Mouse (Mus musculus) kidney, adult 8-10 months (tissue): ENCODE results near the gene Atg10.
A peak's percentile ranks its signal among the peaks of the same experiment; 100 is the strongest.

Source experiments
- DNase-seq, 2 experiments: peaks; one replicate each; pipeline ENCODE4 v3.0.0; 2022

Gene Atg10

DNA sequence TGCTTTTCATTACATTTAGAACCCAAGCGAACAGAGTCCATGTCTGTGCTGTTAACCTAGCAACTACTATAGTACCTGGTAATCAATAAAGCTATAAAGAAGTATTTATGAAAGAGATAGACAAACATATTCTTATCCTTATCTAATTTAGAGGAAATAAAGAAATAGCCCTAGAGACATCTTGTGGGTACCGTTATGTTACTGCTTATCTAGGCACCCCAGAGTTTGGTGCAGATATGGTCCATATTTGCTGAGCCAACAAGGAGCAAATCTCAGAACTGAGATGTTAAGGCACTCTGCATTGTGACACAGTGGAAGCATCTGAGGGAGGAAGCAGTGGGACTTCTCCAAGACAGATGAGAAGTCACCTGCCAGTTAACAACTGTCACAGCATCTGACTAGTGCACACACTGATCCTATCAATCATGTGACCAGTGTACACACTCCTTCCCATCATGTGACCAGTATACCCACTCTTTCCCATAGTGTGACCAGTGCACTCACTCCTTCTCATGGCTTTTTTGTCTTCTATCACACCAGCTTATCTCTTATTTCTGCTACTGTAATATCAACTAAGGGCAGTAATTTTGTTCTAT is 228.6 kb downstream of the Atg10 start:
- no peak for DNase-seq

DNA sequence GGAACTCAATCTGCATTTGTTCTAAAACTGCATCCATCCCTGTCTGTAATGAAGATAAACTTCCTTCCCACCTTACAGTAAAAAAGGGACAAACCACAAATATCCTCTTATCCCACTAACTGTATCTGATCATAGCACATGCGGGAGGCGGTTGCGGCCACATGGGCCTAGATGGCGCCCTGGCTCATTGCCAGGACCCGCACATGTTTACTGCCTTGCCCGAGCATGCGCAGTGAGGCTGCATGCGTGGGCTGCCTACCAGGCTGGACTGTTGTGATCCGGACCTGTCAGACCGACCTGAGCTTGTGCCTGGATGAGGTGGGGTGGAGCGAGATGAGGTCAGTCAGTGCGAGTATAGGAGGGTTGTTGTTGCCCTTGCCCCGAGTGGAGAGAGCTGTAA is 230.2 kb downstream of the Atg10 start:
- DNase-seq = no peak

DNA sequence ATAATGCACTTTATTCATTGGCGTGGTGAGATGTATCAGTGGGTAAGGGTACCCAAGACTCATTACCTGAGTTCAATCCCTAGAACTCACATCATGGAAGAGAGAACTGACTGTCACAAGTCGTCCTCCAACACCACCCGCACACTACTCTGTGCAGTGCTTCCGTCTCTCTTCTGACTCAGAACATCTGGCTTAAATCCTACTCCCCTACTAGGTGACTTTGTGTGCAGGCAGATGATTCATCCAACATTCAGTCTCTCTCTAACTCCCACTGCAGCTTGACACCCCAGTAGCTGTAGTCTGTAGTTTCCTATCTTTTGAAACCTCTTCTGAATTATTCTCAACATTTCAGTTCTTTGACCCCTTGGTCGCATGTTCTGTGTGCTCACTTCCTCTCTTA is 230.8 kb downstream of the Atg10 start:
- no peak for DNase-seq

DNA sequence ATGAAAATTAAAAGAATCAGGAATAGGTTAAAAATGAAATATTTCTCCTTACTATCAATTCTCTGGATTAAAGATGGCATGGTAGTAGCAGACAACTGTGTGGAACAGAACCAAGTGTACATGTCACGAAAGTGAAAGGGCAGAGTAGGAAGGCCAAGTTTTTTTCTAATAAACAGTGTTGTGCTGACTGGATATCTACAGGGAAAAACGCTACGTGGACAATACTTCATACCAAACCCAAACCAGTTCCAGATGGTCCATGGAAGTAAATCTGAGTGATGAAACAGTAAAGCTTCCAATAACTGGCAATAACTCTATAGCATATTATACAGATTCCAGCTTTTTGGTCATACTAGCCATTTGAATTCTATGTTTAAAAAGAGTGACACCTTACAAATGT is 235.5 kb downstream of the Atg10 start:
- no peak for DNase-seq

DNA sequence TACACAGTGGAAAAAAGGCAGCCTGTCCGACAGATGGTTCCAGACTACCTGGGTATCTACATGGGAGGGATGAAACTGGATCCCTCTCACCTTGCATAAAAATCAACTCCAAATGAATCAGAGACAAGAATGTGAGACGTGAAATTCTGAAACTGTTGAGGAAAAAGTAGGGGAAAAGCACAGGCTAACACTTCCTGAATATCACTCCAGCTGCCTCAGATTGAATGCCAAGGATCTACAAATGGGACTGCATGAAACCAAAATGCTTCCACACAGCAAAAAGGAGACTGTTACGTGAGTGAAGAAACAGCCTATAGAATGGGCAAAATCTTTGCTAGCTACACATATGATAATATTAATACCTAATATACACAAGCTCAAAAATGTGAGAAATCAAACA is 238.4 kb downstream of the Atg10 start:
- no peak for DNase-seq

DNA sequence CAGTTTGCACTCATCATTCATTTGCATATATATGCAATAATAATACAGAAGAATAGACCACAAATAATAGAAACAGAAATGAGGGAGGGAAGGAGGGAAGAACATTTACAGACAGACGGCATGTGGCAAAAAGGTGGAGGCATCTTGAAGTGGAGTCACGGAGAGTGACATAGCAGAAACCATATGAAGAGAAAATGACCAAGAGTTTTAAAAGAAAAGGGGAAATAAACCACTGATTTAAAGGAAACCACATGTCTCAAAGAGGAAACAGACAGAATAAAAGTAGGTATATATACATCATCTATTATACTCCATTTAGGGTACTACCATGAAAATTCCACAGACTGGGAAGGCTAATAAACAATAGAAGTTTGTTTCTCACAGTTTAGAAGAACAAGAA is 239.7 kb downstream of the Atg10 start:
- DNase-seq = no peak

DNA sequence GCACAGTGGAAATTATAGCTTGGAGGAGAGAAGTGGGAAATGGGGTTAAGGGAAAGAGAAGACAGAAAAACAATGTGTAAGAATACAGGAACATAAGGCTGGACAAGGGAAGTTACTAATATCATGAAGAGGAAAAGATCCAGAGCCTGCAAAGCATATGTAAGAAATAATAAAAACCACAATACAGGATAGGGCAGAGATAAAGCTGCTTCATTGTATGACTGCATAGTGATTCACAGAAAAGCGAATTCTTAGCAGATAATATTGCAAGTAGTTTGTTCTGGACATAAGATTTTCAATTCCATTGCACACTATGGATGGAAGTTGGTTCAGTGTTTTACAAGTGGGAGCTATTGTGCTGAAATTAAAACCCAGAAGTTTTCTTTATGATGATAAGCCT is 242.0 kb downstream of the Atg10 start:
- no peak for DNase-seq

DNA sequence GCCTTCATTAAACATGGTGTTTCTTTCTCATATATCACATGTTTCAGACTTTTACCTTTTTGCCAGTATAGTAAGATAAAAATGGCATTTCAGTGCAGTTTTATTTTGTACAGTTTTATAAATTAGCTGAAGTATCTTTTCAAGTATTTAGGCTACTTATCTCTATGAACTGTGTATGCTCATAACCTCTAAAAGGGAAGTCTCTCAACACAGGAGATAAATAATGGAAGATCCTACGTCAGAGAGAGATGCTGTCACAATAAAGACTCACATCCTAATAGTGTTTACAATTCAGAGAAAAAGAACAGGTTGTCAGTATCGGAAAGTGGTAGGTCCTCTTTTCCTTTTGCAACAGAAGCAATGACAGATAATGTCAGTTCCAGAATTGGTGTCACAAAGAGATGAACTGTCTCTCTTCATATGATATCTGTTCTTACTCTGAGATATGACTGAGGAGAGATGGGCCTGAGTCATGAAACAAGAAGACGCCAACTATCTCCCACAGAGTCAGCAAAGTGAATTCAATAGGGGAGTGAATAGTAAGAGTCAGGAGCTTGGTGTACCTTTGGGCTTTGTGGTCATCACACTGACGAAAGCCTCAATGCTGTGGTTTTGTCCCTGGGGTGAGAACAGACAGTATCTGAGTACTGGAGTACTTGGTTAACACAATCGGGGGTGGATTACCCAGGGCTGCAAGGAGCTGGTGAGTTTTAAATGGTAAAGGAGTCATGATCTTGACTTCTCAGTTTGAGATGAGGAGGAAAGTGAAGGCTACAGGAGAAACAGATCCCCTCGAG is 242.7 kb downstream of the Atg10 start:
- no peak for DNase-seq

DNA sequence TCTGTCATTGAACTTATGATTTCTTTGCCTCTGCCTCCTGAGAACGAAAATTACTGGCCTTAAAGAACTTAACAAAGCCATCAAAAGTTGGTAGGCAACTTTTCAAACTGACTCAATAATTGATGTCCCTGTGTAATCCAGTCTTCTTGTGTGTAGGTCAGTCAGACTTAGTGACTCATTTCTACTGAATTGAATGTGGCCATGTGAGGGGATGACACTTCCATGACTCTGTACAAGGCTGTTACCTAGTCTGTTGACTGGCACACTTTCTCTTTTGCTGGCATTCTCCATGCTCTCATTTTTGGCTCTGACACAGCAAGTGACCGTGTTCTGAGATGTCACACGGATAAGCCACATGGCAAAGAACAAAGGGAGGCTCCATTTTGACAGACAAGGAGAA is 246.7 kb downstream of the Atg10 start:
- no peak for DNase-seq

DNA sequence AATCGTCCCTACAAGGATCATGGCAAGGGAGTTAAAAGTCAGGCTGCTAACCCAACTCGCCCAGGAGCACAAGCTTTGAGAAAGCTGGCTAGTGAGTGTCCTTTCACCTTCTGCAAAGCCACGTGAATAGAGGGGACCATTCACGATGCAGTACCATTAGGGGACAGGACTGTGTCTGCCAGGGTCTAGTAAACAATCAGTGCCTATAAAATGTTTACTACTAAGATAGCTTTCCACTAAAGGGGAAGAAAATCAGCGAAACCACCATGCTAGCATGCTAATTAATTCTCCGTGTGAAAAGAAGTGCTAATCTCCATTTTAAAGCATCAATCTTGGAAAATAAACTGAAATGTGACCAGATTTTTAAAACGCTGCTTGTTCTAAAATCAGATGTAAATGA is 250.4 kb downstream of the Atg10 start:
- no peak for DNase-seq

DNA sequence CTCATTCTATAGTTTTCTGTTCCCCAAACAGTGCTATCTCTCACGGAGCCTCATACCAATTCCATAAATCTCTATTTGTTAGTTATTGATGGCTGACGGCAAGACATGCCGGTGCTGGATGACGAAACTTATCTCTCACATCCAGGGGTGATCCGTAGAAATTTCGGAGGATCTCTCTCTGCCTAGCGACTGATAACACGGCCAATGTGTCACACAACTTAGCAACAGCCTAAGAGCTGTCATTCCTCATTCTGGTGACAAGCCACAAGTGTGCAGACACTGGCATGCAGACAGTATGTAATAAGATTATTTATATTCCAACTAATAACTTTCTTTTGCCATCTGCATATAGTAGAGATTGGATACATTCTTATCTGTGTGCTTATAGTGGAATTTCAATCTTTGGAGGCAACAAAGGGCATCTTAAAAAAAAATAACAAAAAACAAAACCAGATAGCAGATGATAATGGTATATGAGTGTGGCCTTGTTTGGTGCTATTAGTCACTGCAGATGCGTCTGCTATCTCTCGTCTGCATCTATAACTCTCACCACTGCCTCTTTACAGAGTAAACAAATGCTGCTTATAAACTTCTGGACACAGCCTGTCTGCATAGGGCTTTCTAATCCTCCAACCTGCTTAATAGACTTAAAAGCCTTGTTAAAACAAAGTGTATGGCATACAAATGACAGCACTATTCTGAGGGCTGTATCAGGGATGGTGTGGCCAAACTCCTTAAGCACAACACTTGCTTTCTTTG is 253.3 kb downstream of the Atg10 start:
- DNase-seq = no peak

DNA sequence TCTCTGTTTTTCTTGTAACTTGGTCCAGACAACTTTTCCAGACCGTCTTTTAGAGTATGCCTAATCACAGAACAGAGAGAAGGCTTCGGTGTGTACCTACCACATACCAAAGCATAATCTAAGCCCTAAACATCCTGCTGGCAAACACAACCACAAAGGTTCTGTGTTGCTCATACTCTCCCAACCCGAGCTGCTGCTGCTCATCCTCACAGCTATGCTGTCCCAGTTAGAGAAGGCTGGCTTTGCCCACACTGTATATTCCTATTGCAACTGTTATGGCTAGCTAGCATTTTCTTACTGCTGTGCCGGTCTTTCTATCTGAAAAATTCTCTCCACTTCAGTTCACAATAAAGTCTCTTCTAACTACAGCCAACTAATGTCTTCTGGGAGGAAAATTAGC is 254.8 kb downstream of the Atg10 start:
- DNase-seq = no peak

DNA sequence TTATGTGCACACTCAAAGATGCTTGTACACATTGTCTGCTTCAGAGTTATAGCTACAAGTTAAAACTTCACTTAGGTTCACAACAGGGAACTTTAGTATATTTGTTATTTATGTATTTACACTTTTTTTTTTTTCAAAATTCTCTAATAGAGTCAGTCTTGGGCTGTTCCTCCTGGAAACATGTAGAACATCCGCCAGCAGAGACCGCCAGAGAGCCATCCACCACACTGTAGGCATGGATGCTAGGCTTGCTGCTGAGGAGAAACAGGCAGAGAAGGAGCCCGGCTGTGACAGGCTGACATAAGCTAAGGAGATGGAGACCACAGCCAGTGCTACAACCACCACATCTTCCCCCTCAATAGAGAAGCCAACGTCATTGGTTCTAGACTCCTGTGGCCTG is 256.3 kb downstream of the Atg10 start:
- DNase-seq = peak; percentile 64 to 89

DNA sequence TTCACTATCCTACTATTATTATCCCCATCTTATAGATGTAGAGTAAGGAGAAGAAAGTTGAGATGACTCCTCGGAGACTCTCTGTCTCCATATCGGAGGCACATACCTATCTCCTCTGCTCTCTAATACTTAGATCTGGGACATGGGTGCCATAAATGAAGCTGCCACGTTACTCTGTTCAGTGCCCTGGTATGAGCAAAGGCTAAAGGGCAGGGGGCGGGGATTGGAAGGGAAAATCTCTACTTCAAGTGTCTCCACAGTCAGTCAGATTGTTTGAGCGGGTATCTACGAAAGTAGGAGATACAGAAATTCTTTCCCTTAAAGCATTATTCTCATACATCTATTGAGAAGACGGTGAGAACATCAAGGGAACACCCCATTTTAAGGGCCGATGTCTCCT is 257.8 kb downstream of the Atg10 start:
- peak; percentile 73 to 78 for DNase-seq

DNA sequence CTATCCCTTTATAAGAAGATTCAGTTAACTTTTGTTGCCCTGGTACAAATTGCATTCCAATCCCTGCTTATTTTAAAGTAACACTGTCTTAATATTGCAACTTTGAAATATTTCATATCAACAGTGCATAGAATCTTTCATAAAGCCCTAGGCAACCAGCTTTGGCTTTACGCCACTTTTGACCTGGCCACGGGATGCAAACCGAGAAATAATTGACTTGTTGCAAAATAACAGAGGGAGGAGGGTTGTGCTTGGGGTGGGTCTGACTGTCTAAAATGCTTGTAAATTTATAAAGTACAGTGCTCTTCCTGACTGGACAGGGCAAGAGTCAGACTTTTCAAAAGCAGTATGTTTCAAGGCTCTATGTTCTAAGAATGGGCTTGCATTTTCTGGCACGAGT is 259.3 kb downstream of the Atg10 start:
- peak; percentile 57 to 59 for DNase-seq

DNA sequence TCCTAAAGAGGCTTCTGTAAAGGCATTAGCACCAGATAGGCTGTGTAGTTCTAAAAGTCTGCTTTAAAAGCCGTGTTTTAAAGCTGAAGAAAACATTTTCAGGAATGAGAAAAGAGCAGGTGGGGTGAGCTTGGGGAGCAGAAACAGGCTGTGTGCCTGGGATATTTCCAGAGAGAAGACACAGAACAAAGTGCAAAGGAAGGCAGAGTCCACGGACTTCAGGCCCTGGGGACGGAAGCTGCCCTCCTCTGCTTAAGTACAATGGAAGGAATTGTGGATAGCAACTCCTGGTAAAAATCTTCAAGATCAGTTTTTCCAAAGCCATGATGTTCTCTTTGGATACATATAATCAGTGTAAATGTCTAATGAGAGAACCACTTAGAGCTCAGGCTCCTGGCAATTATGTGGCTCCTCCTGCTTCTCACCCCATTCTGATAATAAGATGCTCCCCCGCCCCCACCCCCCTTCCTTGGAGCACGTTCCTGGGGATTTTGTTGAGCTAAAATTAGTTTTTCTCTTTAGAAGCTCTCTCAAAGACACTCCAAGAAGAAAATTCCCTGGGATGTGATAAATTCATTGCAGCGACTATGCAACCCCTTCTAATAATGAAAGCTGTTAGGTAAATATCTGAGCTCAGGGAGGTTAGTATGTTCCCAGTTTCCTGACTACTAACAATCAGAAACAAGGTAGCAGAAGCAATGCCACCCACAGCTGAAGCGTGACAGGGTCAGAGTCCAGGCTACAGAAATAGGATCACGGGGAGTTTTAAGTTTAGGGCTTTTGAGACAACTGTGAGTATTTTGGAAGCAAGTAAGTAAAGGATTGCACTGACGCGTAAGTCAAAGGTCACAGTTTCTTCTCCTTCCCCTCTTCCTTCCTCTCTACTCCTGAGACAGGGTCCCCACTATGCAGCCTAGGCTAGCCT is 260.7 kb downstream of the Atg10 start:
- DNase-seq = peak; percentile 64 to 67

DNA sequence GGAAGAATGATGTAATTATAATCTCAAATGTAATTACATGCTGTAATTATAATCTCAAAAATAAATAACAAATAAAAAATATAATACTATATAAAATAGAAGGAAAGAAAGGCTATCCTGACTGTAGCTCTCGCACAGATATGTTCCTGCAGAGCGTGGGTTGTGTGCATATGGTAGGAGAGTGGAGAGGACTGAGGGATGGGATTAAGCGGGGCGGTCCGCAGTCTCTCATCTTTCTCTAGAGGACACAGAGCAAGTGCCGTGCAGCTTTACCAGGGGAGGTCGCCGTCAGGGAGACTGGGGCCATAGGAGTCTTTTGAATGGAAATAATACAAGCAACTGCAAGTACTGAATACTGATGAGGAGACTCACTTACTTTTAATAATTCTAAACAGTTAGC is 263.2 kb downstream of the Atg10 start:
- DNase-seq = no peak

DNA sequence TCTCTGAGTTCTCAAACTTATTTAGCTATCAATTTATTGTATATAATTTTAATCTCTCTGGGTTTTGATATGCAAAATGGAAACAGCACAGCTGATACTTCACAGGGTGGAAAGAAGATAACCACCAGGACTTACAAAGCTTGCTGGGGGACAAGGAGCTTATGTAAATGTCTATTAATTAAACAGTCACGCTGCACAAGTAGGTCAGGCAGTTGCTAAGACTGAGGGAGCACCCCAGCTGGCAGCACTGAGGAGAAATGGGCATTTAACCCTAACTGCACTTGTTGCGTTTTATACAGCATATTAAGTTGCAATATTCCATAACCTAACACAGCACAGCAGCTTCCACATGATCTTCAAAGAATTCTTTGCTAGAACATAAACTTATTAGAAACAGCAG is 264.9 kb downstream of the Atg10 start:
- DNase-seq = peak in 1 of 2 experiments; percentile 15

DNA sequence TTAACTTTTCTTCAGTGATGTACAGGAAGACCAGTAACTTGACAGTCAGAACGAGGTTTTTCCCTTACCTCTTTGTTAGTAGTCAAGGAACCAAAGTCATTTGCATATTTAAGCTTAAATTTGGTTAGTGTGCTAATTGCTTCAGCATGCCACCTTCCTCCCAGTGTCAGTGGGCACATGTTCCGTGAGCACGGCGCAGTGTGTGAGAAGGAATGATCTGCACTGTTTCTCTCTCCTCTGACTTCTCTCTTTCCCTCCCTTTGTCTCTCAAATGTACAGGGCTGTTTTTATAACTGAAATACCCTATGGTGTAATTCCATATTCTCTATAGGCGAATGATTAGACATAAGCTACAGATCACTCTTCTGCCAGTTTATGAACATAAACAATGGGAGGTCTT is 284.2 kb downstream of the Atg10 start:
- no peak for DNase-seq

DNA sequence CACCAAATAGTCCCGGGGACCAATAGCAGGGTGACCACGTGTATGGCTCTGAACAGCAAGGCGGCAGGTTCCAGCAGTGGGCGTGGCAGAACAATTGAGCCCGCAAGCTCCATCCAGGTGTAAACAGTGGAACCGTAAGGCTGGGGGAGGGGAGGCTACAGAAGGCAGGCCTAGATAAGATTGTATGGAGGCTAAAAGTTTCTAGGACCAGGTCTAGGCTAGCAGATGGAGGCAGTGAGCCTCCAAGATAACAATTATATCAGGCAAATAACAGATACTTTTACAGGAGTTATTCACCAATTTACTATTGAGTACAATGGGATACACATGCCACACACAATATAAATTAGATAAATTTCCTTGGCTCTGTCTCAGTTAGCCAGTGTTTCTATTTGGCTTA is 284.6 kb downstream of the Atg10 start:
- no peak for DNase-seq

DNA sequence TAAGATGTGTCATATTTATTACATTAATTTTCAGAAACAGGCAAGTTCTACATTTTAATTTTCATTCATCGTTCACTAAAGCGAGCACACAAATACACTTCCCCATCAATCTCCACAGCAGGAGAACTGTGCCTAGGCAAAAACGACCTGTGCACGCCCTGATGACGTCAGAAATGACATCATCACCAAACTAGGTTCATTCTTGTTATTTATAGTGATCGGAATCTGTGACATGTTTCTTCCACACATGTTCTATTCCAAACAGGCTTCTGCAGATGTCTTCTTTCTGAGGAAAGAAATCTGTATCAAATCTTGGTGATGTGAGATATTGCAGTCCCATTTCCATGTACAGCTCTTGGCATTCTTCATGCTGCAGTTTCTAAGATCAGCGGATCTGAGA is 287.9 kb downstream of the Atg10 start:
- DNase-seq = no peak

DNA sequence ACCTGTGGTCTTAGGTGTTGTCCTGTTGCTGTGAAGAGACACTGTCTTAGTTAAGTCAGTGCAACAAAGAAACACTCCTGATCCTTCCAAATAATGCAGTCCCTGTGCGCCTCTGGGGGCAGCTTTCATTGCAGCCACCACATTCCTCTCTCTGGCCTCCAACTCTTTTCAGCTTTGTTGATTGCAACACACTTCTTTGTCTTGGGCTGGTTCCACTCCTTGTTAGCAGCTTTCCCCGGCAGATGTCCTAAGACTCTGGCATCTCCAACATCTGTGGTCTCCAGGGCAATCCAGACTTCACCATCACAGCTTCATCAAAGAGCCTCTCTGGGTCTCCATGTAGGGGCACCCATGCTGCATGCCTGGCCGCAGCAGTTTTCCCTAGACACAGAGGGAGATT is 290.5 kb downstream of the Atg10 start:
- no peak for DNase-seq

DNA sequence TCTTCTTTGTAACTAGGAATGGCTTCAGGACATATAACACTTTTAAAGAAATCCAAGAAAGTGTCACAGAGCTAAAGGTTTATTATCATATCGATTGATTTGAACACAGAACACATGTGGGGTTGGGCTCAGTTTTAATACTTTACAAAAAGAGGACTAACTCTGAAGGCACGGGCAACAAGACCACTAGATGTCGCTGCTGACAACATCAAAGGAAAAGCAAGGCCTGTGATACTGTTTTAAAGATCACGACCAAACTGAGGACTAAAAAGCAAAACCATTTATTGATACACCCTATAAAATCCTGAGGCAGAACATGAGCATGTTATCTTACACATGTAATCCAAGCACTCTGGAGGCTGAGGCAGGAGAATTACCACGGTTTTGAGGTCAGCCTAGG is 293.9 kb downstream of the Atg10 start:
- DNase-seq = peak; percentile 54 to 82
